Mouse (Mus musculus) heart, adult 8-10 months (tissue): ENCODE measurements around the gene Apopt1. TPM values are rescaled to one million over a fixed set of nuclear protein-coding genes. Genes with fewer than 3 reads are reported as not detected.

Experiments
- DNase-seq: peaks from one replicate; pipeline ENCODE4 v3.0.0; 2022; ENCODE audit warnings: low spot score
- total RNA-seq, 4 experiments: library from RNA; stranded (reverse); gene quantifications; 2 replicates each; pipeline ENCODE4 v1.2.4; 2022

The Apopt1 gene
- total RNA-seq, 4 experiments from 2014 or later, result 33.7 to 37.7 (median 35.0) TPM

DNA sequence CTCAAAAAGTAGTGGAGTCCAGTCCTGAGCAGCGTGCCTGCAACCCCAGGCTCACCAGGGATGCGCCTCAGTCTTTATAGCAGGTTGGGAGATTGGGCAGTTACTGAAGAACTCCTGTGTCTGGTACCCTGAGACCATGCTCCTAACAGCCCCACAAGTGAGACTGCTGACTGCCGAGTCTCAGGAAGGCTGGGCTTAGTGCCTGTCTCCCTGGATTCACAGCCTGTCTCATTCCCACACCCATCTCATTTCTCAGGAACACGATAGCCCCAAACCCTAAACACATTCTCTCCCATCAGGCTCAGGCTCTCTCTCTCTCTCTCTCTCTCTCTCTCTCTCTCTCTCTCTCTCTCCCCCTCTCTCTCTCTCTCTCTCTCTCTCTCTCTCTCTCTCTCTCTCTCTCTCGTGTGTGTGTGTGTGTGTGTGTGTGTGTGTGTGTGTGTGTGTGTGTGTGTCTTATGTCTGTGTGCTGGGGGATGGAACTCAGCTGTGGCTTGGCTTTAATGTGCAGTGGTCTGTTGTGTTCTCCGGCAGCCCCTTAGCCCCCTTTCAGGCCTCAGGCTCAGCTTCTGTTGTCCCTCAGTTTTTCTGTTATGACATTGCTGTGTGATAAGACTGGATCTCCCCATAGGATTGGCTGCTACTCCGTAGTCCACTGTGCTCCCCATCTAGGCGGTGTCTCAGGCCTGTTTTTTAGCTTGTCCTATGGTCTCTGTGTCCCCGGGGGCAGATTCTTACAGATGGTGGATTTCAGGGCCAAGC lies 56.9 kb downstream of the Apopt1 start:
- DNase-seq, result no peak

DNA sequence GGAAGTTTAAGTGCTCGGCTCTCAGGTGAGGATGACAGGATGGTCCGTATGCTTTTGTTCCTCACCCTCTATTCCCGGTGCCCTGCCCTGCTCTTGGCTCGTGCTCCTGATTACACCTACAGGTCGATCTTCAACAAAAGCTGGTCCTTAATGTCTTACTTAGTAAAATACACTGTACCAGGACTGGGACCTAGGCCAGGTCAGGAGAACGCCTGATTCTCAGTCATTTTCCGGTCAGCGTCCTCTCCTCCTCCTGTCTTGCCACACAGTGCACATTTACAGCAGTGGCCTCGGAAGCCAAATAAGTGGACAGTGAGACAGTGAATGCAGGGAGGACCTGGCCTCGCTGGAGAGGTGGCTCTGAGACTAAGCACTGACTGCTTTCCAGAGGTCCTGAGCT lies 57.6 kb downstream of the Apopt1 start:
- no peak for DNase-seq

DNA sequence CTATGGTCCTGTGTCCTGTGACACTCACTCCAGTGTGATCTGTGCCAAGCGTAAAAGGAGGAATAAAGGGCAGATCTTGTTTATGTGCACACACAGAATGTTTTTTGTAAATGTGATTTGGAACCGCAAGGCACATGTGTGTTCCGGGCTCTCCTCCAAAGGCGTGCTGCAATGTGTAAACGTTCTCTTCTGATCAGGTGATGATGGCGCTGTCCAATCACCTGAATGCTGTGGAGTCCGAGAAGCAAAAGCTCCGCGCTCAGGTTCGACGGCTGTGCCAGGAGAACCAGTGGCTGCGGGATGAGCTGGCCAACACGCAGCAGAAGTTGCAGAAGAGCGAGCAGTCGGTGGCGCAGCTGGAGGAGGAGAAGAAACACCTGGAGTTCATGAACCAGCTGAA lies 61.1 kb downstream of the Apopt1 start:
- DNase-seq, result no peak

DNA sequence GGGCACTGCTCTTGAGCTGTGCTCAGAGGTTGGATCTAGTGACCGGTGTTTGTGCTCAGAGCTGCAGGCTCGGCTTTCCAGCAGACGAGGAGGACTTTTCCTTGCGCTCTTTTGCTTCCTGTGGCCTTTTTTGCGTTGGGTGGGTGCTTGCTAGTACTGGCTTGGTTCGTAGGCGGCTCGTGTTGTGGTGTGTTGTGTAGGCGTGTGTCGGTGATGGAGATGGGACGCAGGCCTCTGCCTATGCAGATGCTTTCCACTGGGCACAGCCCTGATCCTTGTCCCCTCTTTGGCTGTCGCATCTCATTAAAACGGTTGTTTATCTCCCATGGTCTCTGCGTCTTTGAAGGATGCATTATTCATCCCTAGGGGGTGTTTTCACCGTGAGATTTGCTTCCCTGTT lies 61.8 kb downstream of the Apopt1 start:
- DNase-seq, result no peak

DNA sequence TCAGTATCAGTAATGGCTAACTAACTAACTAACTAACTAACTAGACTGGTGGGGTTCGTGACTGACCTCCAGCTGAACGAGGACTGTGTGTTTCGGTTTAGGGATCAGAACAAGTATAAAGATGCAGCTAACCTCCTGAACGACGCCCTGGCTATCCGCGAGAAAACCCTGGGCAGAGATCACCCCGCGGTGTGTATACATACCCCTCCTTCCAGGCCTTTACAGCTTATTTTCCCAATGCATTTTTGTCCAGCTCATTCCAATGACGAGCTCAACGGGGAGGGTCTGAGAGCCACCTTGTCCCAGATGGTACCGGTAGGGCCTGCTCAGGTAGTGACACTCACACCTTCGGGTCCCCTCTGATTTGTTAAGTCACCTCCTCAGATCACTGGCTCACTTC lies 64.9 kb downstream of the Apopt1 start:
- no peak for DNase-seq

DNA sequence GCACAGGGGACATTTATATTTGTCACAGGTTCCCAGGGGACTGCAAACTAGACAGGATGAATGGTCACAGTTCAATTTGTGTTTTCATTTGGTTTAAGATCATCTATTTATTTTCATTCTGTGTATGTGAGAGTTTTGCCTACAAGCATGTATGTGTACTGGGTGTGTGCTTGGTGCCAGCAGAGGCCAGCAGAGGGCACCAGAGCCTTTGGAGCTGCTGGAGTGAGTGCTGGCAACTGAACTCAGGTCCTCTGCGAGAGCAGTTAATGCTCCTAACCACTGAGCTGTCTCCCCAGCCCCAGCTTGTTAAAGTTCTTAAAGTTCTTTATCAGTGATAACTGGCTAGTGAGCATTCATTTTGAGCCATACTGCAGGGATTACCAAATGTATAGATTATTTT lies 66.5 kb downstream of the Apopt1 start:
- no peak for DNase-seq

DNA sequence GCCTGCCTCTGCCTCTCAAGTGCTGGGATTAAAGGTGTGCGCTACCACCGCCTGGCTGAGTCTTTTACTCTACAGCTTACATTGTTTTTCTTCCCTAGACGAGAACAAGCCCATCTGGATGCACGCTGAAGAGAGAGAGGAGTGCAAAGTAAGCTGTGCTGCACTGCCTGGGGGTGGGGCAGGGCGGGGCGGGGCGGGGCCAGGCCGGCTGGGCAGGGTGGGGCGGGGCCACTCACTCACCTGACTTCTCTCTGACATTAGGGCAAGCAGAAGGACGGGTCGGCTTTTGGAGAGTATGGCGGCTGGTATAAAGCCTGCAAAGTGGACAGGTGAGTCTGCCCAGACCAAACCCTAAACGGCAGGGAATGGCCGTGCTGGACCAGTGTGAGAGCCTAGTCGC lies 72.1 kb downstream of the Apopt1 start:
- no peak for DNase-seq

DNA sequence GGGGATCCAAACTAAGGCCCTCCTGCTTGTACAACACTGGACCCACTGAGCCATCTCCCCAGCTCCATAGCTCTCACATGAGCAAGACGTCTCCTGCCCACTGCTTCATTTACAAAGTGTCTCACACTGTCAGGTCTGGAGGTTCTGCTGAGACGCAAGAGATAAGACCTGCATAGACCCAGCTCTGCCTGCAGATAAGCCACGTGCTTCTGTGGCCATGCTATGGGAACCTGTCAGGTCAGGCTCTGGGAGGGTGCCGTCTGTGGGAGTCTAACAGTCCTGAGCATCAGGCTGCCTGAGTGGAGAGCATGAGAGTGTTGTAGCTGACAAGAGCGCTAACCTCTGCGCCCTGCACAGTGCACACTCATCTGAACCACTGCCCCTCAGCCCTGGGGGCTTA lies 74.0 kb downstream of the Apopt1 start:
- DNase-seq, result no peak

DNA sequence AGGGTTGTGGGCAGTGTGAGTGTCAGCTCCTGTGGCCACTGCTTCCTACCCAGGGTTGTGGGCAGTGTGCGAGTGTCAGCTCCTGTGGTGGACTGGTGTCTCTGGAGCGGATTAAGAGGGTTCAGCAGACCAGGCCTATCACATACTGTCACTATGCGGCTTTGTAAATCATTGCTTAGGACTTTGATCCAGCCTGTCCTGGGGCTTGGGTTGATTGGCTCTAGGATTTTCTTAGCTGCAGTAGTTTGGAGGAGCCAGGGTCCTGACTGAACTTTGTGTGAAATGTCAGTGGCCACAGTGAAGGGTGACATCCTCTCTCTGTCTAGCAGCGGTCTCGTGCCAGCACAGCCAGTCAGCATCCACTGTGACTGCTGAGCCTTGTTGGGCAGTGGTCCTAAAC lies 77.0 kb downstream of the Apopt1 start:
- DNase-seq, result no peak

DNA sequence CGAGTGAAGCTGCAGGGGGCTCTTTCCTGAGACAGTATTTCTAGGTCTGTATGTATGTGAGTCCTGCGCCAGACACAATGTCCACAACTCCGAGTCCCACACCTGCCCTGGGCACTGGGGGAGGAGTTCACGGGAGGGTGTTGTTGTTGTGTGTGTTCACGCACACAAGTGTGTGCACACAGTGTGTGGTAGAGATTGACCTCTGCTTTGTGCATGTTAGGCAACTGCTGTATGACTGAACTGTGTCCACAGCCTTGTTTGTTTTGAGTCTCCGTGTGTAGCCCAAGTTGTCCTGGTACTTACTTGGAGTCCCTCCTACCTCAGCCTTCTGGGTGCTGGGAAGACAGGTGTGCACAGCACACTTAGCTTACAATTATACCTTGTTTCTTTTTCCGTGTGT lies 77.6 kb downstream of the Apopt1 start:
- no peak for DNase-seq

DNA sequence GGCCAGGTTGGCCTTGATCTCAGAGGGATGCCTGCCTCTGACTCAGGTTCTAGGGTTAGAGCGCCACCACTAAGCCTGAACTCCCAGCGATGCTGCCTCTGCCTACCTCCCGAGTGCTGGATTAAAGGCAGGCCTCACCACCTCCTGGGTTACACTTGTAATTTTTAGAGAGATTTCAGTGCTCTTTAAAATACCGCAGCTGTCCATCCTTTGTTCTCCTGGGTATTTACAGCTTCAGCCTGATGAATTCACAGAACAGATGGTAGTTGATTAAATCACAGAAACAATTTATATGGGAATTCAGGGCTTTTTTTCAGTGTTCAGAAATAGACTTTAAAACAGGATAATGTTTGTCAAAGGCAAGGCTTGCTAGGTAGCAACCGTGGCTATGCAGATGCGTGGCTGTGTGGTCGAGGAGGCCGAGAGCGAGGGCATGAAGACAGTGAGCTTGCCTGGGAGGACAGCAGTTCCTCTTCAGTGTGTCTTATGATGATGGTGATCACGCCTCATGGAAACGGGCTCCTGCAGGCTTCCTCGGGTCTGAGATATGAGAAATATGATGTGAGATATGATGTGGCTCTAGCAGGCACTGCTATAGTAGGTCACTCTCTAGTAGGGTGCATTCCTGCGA lies 78.5 kb downstream of the Apopt1 start:
- no peak for DNase-seq

DNA sequence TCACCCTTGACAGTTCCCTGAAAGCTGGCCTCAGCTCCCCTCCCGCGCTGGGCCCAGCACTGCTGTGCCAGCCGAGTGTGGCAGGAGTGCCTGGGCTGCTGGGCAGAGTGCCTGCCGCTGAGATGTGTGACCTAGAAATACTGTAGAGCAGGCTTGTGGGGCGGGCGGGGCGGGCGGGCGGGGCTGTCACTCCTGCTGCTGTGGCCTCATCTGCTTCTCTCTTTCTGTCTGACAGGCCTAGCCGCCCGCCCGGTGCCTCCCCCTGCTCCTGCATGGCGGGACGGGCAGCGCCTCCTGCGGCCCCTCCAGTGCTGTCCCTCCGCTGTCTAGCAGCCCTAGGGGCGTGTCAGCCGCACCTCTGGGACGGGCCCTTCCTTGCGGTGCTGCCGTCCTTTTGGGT lies 81.0 kb downstream of the Apopt1 start:
- peak; percentile 52 for DNase-seq

DNA sequence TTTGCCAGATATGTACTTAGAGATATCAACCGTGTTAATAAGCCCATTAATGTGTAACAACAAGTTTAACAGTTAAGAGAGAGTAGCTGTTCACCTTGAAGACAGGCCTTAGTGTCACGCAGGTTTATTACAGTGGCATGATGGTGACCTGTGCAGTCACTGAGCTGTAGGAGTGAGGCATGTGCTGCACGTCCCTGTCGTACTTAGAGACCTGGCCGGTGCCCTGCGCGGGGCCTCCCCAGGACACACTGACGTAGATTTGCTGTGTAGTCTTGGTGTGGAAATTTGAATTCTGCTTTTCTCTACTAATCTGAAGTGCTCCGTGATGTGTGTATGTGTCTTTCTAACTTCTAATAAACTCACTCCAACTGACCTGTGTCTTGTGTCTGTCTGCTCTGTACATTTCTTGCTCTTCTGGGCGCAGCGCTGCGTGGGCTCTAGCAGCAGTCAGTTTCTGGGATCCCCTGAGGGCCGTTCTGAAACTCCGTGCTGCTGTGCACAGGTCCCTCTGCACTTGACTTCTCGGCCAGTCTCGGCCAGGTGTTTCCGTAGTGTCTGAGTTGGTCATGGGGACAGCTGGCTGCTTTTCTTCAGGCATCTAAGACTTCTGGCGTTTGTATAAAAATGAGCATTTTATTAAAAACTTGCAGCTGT lies 81.6 kb downstream of the Apopt1 start:
- no peak for DNase-seq

DNA sequence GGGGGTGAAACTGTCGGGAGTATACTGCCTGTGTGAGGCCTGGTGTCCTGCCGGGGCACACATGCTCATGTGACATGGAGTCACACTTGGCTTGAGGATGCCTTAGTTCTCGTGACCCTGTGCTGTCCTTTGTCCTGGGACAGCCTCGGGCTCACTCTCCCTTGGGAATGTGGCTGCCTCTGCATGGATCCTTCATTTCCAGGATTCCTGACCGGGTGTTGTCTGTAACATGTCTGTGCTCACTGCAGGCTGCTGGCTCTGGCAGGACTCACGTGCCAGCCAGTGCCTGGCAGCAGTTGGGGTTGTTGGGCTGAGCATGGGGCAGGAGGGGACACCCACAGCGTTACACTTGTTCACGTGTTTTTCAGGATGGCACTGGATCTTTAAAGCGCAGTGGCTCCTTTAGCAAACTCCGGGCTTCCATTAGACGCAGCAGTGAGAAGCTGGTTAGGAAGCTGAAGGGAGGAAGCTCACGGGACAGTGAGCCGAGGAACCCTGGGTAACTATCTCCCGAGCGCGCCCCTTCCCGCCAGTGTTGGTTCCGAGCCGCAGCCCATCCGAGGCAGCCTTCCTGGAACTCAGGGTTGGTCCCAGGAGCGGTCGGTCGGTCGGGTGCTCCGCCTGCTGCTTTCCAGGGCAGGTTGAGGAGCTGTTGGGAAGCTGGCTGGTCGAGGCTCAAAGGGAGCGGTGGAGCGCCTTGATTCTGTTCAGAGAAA lies 82.3 kb downstream of the Apopt1 start:
- peak; percentile 44 for DNase-seq

DNA sequence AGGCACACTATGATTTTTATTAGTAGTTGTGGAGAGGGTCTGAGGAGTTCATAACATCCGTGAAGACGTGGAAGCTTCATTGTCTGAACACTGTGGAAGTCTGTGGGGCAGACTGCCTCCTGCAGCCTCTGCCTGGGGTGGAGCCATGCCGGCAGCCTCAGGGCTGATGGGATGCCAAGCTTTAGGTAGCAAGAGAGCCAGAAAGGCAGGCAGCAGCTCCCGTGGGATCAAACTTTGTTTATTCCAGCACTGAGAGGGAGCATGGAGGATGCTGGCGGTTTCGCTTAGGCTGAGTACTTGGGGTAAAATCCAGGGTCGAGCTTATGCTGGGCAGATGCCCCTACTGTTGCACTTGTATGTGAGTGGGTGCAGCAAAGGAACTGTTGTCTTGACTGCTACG lies 84.2 kb downstream of the Apopt1 start:
- no peak for DNase-seq

DNA sequence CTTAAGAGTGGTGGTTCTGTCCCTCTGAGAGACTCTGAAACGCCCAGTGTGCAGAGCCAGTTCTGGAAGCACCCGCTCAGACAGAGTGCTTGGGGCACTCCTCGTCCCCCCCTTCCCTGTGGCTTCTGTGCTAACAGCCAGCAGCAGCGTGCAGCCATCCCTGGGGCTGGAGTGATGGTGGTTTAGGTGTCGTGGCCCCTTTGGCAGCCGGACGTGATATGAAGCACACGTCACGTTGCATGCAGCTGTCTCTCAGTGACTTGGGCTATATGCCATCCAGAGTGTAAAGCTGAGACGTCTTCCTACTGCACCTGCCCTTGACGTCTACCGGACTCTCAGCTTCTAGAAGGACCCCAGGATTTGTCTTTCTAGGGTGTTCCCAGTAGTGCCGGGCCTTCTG lies 85.4 kb downstream of the Apopt1 start:
- DNase-seq, result no peak

DNA sequence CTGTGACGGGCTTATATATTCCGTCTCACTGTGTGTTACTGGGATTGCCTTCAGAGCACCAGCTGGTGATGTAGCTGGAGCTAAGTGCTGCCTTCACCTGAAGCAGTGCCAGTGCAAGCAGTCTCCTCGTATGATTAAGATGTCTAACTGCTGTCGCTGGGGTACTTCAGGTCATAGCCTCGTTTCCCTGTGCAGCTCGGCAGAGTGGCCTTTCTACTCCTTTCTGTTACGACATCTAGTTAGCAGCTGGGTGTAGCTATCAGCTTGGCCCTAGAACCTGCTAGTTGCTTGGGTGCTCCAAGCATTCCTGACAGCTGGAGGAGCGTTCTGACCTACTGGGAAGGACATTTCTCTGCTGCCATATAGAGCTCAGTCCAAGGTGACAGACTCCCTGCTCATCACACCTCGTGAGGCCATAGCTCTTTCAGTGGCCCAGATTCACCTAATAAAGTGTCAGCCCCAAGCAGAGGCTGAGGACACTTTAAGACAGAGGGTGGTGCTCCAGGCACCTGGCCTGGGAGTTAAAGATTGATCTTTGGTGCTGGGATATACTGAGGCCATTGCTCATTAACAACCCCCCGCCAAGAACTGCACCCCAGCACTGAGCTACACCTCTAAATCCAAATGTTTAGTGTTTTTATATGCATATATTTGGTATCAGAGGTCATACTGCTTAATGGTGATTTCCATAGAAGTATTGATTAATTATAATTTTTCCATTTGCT lies 87.6 kb downstream of the Apopt1 start:
- DNase-seq, result no peak

DNA sequence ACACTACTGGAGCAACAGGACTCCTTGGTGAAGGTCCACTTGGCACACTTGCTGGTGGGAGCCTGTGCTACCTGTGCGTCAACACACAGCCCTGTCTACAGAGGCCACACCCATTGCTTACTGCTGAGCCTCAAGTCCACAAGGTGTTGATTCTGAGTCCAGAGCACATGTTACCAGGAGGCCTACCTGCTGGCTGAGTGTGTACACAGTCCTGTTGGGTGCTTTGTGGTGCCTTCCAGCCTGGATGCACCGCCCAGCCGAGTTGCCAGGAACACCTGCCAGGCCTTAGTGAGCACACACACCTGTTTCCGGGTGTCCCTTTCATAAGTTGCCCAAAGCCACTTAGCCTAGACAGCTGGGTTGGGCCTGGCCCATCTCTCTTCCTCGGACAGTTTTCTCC lies 90.5 kb downstream of the Apopt1 start:
- no peak for DNase-seq
